Mouse (Mus musculus) thymus, adult 2 months (tissue): ENCODE results near the gene Pspn. TPM values are rescaled to one million over a fixed set of nuclear protein-coding genes. Genes with fewer than 3 reads are reported as not detected.

Experiments
- DNase-seq: peaks from one replicate; pipeline ENCODE4 v3.0.0; 2021
- H3K27ac ChIP-seq: fragments of 200-500 bp; 2 replicates; pipeline ENCODE4 v1.5.1; 2012; ENCODE audit warnings: low read length, control low read depth; ENCODE audit not compliant: control insufficient read depth, insufficient read depth
- H3K27me3 ChIP-seq: fragments of 200-500 bp; 2 replicates; pipeline ENCODE4 v1.6.1; 2012; ENCODE audit warnings: mild to moderate bottlenecking, low read length, moderate library complexity, mixed read lengths; ENCODE audit not compliant: control insufficient read depth, insufficient read depth
- H3K36me3 ChIP-seq: fragments of 200-500 bp; 2 replicates; pipeline ENCODE4 v1.6.1; 2012; ENCODE audit warnings: mild to moderate bottlenecking, low read length, moderate library complexity; ENCODE audit not compliant: control insufficient read depth, insufficient read depth
- H3K4me1 ChIP-seq: fragments of 200-500 bp; replicated peaks from 2 replicates; pipeline ENCODE4 v1.6.1; 2012; ENCODE audit warnings: low read length; ENCODE audit not compliant: control insufficient read depth, insufficient read depth
- H3K4me3 ChIP-seq: fragments of 200-500 bp; 2 replicates; pipeline ENCODE4 v1.5.1; 2012; ENCODE audit warnings: mild to moderate bottlenecking, low read length, control low read depth, moderate library complexity; ENCODE audit not compliant: control insufficient read depth, insufficient read depth
- CTCF ChIP-seq: fragments of 200-500 bp; IDR thresholded peaks from 2 replicates; pipeline ENCODE4 v1.5.1; 2012; ENCODE audit warnings: mild to moderate bottlenecking, control low read depth, low read length, moderate library complexity, borderline replicate concordance; ENCODE audit not compliant: control insufficient read depth, poor library complexity, insufficient read depth; ENCODE audit errors: extremely low read depth
- POLR2A ChIP-seq: fragments of 200-500 bp; IDR thresholded peaks from 2 replicates; pipeline ENCODE4 v1.6.1; 2012; ENCODE audit warnings: mild to moderate bottlenecking, low read length, control low read depth, moderate library complexity; ENCODE audit not compliant: control insufficient read depth, poor library complexity, insufficient read depth; ENCODE audit errors: extremely low read depth
- WGBS: fragments of 180-500 bp; shearing (Covaris S2); methylation state at CpG from one replicate; pipeline ENCODE4 v1.1.7; 2018; 5-methylcytosine and 5-hydroxymethylcytosine counted together
- polyA plus RNA-seq: library from polyadenylated mRNA; depleted of rRNA; stranded (reverse); fragments of >200 nt; gene quantifications from 2 replicates; pipeline ENCODE4 v1.2.3, GENCODE M21; 2012; rRNA removed

Pspn gene
- not detected in 2 replicates for polyA plus RNA-seq

DNA sequence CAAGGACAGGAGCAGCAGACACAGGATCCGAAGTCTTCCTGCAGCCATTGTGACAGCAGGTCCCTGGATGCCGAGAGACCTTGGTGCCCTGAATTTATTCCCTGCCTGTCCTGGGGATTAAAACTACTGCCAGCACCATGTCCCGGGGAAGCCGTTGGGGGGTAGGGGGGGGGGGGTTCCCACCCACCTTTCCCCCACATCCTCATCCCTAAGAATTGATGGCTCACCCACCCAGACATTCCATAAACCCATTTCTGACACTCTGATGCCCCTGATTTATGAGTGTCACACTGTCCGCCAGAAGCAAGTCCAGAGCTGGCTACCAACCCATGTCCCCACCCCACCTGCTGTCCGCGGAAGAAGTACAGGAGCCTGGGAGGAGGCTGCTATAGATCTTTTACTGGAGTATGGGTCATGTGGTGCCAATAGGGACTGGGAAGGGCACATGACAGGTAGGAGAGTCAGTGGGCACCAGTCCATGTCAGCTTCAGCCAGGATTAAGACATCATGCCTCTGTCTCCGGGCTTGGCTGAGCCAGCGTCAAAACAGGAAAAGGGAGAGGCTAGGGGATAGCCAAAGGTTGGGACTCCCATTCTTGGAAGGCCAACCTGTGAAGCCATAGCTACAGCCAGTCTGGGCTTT, at the start of gene Pspn:
Gene Pspn, minus strand, starts transcription at position 51 of the 642 bp plus-strand sequence.
- H3K27ac ChIP-seq, result no peak within 1 kb of the TSS
- H3K4me3 ChIP-seq, result no peak within 1 kb of the TSS
- TF ChIP-seq CTCF, result no peak
- TF ChIP-seq POLR2A, result no peak
- 93% methylated on average over 9 of the region's 9 CpGs for WGBS
- peaks cover 5% of the 10 kb centered on the region for H3K4me1 ChIP-seq
- H3K36me3 ChIP-seq, result peaks cover 25% of the 10 kb centered on the region
- H3K27me3 ChIP-seq, result no peaks in the 10 kb centered on the region
- no peak for DNase-seq

DNA sequence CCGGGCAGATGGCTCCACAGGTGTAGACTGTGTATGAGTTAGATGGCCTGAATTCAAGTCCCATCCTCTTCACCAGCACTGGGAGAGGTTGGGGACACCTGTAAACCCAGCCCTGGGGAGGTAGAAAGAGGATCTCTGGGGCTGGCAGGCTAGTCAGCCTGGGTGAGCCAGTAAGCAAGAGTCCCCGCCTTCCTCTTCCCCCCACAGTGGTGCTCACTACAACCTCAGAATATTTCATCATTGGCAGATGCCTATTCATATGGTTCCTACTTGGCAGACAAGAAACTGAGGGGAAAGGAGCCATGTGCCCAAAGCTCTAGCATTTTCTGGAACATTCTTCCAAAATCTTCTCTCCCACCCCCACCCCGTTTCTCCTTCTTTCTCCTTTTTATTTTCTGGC, 49.0 kb upstream of the Pspn start:
- Histone ChIP-seq H3K4me1 (no peaks in the 10 kb centered on the region), H3K4me3 (no peak overlapping the region), H3K27ac (no peak overlapping the region), H3K36me3 (0 out of 2 replicates have a peak, but pooled peaks cover 5% of the 10 kb centered on the region), H3K27me3 (no peaks in the 10 kb centered on the region)
- 100% methylated on average over 3 of the region's 3 CpGs for WGBS
- no peak for DNase-seq
- TF ChIP-seq POLR2A (no peak), CTCF (no peak)

DNA sequence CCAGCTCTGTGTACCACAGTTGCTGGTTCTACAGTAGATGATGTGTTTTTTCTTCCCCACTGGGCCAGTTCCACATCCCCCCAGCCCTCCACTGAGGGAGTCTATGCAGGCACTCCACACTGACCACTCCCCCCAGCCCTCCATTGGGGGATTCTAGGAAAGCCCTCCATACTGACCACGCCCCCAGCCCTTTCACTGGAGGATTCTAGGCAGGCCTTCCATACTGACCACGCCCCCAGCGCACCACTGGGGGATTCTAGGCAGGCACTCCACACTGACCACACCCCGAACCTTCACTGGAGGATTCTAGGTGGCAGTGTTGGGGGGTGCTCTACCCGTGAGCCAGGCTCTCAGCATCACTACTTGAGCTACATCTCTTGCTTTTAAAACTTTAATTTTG, 47.6 kb upstream of the Pspn start:
- H3K4me3 ChIP-seq, result no peak overlapping the region
- no peak overlapping the region for H3K27ac ChIP-seq
- no peaks in the 10 kb centered on the region for H3K27me3 ChIP-seq
- TF ChIP-seq CTCF (no peak), POLR2A (no peak)
- DNase-seq, result no peak
- no peaks in the 10 kb centered on the region for H3K4me1 ChIP-seq
- 92% methylated on average over 5 of the region's 5 CpGs for WGBS
- 0 out of 2 replicates have a peak, but pooled peaks cover 3% of the 10 kb centered on the region for H3K36me3 ChIP-seq

- Histone ChIP-seq H3K4me1 (no peaks in the 10 kb centered on the region; the same call in 1 of the 2 replicates), H3K4me3 (no peak within 1 kb of the TSS), H3K27me3 (no peaks in the 10 kb centered on the region), H3K36me3 (no peaks in the 10 kb centered on the region), H3K27ac (no peak within 1 kb of the TSS)
- DNase-seq, result no peak
- no peak for TF ChIP-seq CTCF
- no peak for TF ChIP-seq POLR2A
- 94% methylated on average over 8 of the region's 8 CpGs for WGBS
Observed at GRCm38 (mm10) chr17:57041554-57041953, 41.7 kb upstream of the Pspn start, which contains the start of gene Slc25a41. Gene Slc25a41, minus strand, starts transcription at chr17:57041654.

- no peak overlapping the region for H3K4me3 ChIP-seq
- no peak for DNase-seq
- no peaks in the 10 kb centered on the region for H3K36me3 ChIP-seq
- H3K4me1 ChIP-seq, result no peaks in the 10 kb centered on the region; the same call in 1 of the 2 replicates
- WGBS, result 64% methylated on average over 8 of the region's 8 CpGs
- H3K27me3 ChIP-seq, result no peaks in the 10 kb centered on the region
- no peak overlapping the region for H3K27ac ChIP-seq
- TF ChIP-seq CTCF, result no peak
Observed at GRCm38 (mm10) chr17:57038978-57039377, 39.2 kb upstream of the Pspn start.

- WGBS, result 99% methylated on average over 4 of the region's 4 CpGs
- no peak for TF ChIP-seq CTCF
- no peak for TF ChIP-seq POLR2A
- no peak for DNase-seq
- H3K4me1 ChIP-seq, result peaks cover 21% of the 10 kb centered on the region
- no peak overlapping the region for H3K4me3 ChIP-seq
- no peak overlapping the region for H3K27ac ChIP-seq
- no peaks in the 10 kb centered on the region for H3K27me3 ChIP-seq
- 0 out of 2 replicates have a peak, but pooled peaks cover 2% of the 10 kb centered on the region for H3K36me3 ChIP-seq
Observed at GRCm38 (mm10) chr17:57032854-57033253, 33.0 kb upstream of the Pspn start.
